Mouse (Mus musculus) left cerebral cortex, adult 11 months (tissue): Measurements from ENCODE around the gene Cfap46.

Experiments
- DNase-seq: peaks from one replicate; pipeline ENCODE4 v3.0.0; 2022; ENCODE audit warnings: low spot score

Gene Cfap46

DNA sequence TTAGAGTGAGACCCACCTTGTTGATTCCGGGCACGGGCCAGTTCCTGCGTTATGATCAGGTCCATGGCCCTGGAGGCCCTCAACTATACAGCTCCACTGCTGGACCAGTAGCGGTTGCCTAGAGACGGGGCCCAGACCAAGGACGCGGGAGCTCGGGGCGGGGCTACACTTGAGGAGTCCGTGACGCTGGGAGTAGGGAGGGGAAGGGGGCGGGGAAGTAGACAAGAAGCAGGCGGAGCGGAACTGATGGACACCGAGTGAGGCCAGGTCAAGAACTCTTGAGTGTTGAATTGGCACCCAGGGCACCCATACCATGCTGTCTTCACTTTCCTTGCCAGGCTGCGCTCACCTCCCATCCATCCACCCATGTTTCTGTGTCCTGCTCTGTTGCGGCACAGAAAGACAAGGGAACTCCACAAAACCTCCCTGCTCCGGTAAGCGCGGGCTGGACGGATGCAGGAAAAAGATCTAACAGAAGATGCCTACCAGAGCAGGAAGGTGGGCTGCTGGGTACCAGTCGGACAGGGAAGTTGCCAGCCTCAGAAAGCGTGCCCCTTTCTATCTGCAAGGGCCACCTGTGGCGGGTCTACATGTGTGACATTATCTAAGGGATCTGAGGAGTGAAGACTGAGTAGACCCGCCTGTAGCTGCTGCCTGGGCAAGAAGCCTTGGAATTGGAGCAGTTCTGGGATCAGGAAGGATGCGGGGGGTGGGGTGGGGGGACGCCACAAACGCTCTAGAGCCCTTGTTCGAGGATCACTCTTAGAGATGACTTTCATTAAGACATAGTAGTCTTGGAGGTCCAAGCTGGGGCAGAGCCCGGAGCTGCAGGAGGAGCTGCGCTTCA, at the start of gene Cfap46:
Gene Cfap46 (minus strand): TSS at position 112 of the 847 bp plus-strand sequence.
- DNase-seq, result peak; percentile 69

DNA sequence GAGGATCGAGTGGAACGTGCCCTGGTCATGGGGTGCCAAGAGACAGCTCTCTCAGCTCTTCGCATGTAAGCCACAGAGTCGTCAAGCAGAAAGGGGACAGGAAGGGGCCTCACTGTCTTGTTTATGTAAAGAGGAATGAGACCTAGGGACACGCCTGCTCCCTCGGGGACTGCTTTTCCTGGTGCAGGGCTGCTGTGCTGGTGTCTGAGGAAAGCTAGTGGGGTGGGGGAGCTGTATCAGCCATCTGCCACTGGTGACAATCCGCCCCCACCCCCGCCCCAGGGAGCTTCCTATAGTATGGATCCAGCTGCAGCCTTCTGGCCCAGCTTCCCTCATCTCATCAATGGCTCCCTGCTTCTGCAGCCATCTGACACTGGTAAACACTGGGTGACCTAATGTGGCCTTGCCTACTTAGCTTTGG, 47.7 kb upstream of the Cfap46 start:
- DNase-seq, result no peak

DNA sequence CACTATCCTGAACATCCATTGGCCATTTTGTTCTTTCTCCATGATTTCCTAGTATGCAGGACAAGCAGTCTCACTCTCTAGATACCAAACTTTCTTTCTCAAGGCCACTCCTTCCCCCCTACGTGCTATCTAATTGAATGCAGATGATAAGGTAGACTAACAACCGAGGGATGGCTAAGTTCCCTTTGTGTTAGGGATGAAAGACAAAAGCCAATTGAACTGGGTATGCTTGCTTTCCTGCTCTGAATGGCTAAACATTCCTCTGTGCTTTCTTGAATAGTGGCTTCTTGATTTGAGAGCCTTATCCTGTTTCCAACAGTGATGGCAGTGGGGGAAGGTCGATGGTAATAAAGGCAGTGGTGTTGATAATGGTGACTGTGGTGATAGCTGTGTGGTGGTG, 43.5 kb upstream of the Cfap46 start:
- DNase-seq, result no peak

DNA sequence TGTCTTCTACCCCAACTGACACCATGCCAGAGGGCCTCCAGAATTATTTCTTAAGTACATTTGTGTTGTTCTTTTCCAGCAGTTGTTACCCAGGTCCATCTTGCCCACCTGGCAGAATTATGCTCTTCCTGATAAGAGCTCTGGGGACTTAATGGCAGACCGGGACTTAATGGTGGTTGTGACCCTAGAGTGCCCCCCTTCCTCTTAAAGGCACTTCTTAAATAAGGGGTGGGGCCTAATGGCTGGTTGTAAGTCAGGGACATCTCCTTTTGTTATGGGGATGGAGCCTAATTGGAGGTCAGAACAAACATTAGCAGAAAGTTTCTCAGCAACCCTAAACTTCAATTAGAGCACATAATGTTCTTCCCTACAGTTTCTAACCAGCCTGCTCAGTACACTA, 42.0 kb upstream of the Cfap46 start:
- DNase-seq, result no peak

GRCm38 (mm10) chr7:139723986-139724385, 40.4 kb upstream of the Cfap46 start:
- DNase-seq, result no peak

DNA sequence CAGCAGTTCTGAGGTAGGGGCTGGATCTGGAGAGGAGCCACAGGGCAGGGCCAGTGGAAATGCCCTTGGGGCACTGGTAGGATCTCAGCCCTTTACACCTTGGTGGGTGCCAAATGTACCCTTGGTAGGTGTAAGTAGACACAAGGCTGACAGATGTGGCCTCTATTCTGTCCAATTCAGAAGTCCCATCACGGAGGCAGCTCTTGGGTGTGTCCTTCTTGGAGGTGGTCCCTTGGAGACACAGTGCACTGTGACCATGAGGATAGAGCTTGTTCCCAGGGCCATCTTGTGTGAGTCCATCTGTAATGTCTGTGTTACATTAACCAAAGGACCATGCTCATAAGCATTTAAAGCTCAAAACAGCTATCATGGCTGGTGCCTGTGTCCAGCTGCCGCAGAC, 37.6 kb upstream of the Cfap46 start:
- DNase-seq, result no peak

DNA sequence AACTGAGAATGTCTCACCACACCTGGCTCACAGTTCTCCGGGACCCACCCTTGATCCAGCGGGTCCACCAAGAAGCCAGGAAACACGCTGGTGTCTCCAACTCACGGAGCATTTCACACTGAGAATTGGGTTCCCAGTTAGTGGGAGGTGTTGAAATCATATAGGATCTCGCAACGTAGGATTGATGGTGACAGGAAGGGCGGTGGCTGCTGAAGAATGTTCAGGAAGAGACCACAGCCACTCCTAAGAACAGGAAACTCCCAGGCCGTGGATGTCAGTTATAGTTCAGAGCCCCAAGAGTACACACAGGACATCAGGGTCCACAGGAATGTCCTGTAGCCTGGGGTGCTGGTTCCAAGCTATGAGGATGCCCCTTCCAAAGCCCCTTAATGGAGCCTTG, 34.2 kb upstream of the Cfap46 start:
- DNase-seq, result no peak

DNA sequence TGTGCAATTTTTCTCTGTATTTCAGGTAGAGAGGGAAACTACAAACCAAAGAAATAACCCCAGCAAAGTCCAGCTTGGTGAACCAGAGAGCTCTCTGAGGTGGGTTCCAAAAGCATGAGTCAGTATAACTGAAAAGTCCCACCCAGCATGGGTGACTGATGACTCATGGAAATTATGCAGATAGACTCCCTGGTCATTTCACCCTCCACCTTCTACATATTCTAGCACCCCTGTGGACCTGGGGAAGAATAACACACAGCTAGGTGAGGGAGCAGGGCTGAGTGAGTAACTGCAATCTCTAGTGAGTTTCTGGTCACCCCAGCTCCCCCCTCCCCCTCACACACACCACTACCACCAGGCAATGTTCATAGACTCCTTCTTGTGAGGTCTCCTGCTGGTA, 28.2 kb upstream of the Cfap46 start:
- DNase-seq, result no peak

GRCm38 (mm10) chr7:139706411-139707120, 22.9 kb upstream of the Cfap46 start:
- no peak for DNase-seq

- DNase-seq, result no peak
These were observed 22.2 kb upstream of the Cfap46 start for GRCm38 (mm10) chr7:139705781-139706180.

- DNase-seq, result no peak
These were observed 21.5 kb upstream of the Cfap46 start for GRCm38 (mm10) chr7:139705081-139705480.

DNA sequence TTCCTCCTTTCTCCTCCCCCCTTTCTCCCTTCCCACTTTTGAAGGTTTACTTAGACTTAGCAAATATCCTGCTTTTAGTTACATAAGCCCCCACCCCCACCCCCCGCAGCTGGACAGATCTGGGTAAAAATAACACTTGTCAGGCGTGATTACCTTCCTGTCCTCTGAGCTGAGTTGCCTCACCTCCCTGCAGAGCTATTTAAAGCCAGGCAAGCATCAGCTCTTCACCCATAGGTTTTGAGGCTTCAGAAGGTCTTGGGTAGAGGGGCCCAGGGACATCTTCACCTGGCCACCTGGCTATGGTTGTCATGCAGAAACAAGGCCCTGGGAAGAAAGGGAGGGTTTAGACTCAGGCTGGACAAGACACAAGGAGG, 20.2 kb upstream of the Cfap46 start:
- DNase-seq, result no peak

DNA sequence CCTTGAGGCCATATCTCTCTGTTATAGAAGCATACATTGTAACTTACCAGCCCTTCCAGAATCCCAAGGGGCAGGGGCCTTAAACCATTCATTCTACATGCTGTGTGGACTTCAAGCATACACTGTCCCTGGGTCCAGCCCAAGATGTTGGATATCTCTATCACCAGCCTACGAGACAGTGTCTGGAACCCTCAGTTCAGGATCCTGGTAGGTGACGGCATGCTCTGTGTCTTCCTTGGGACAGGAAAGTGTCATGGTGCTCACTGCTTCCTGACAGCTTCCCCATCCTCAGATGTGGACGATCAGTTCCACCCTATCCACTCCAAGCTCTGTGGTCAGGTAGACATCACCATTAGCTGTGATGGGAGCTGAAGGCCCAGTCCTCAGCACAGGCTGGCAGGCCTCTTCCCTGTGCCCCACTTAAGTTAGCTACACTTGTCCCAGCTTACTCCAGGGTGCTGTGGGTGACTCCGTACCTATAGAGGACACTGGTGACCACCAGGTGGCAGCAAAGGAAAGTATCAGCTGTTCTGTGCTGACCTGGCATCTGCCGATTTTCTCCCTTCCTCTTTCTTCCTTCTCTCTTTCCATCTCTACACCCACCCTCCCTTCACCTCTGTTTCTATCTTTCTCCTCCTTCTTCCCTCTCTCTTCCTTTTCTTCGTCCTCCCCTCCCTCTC, 19.7 kb upstream of the Cfap46 start:
- DNase-seq, result peak; percentile 84

- no peak for DNase-seq
These were observed 18.2 kb upstream of the Cfap46 start for GRCm38 (mm10) chr7:139701651-139702301.

DNA sequence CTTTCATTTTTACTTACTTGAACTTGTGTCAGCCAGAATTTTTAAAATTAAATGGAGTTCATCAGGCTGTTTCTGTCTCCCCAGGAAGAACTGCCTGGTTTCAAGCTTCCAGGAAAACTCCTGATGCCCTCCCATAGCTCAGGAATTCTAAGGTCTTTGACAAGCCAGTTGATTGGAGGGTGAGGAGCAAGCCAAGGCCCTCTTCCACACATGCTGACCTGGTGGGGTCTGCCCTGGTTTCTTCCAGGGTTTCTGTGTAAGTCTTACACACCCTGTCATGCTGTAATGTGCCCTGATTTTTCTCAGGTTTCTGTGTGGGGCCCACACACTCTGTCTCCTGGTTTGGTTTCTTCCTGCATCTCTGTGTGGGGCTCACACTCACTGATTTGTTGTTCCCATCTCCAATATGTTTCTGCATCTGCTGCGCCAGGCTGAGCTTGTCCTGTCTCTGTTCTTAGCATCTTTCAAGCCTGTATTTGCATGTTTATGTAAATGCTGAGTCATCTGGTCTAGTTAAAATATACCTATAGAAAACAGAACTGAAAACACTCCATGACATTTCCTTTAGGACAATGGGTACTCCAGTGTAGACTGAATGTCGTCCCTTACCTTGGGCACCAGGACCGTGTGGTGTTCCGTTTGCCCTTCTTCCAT, 9.2 kb upstream of the Cfap46 start:
- peak; percentile 43 for DNase-seq

- DNase-seq, result no peak
These were observed 8.6 kb upstream of the Cfap46 start for GRCm38 (mm10) chr7:139692211-139692610.

GRCm38 (mm10) chr7:139685336-139685735, 1.7 kb upstream of the Cfap46 start:
- DNase-seq, result no peak

DNA sequence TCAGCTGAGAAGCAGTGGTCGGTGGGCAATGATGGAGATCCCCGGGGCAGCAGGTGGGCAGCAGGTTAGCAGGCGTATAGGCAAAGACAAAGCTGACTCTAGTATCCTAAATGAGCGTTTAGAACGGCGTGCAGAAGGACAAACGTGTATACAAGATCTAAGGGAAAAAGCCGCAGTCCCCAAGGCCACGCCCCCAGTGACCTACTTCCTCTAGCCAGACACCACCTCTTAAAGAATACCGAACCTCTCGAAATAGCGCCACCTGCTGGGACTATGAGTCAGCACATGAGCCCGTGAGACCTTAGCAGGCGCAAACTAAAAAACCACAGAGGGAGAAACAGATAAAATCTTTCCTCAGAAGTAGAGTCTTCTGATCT, 924 bp upstream of the Cfap46 start:
- DNase-seq, result peak; percentile 88

GRCm38 (mm10) chr7:139681921-139682598, 1.6 kb downstream of the Cfap46 start:
- no peak for DNase-seq

GRCm38 (mm10) chr7:139676433-139676832, 7.2 kb downstream of the Cfap46 start:
- DNase-seq, result no peak

DNA sequence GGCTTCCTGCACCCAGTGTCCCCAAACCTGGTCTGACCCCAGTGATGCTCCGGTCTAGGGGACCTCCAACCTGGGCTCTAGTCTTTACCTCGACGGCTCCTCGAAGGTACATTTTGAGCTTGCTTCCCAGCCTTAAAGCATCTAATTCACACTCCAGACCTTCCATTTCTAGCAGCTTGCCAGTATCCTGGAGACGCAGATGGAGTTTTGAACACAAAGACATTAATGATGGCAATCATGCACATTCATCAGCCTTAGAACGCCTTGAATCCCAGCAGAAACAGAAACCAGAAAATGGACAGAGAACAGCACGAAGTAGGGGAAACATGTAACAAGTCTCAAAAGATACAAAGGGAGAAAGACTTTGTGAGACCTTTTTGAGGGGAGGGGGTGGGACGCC, 16.7 kb downstream of the Cfap46 start:
- no peak for DNase-seq
